Mouse (Mus musculus) E14TG2a.4 (cell line): ENCODE results near the gene Mettl17.

Source experiments
- CTCF ChIP-seq: conservative IDR thresholded peaks from 2 replicates; pipeline ENCODE4 v1.5.1; 2014; ENCODE audit warnings: low read length
- NANOG ChIP-seq: IDR thresholded peaks from 2 replicates; pipeline ENCODE4 v1.6.1; 2014; ENCODE audit warnings: borderline replicate concordance, low read length, mixed read lengths
- POU5F1 ChIP-seq: IDR thresholded peaks from 2 replicates; pipeline ENCODE4 v1.6.1; 2014; ENCODE audit warnings: low read length, borderline replicate concordance

- TF ChIP-seq CTCF (no peak), NANOG (no peak), POU5F1 (no peak)
Measured at GRCm38 (mm10) chr14:51941577-51941976, 56.9 kb downstream of the Mettl17 start.
